Mouse (Mus musculus) adrenal gland, adult 10 weeks (tissue): Measurements from ENCODE around the gene Olfr112. TPM values are rescaled to one million over a fixed set of nuclear protein-coding genes. Genes with fewer than 3 reads are reported as not detected.

Experiments used
- polyA plus RNA-seq: library from polyadenylated mRNA; stranded (reverse); fragments of 350-450 nt; fragmentation: Illumina TruSeq; extraction: RNeasy Lipid Tissue Mini Kit (QIAGEN cat#74804); gene quantifications from one replicate; pipeline ENCODE4 v1.2.3, GENCODE M21; 2014; ENCODE audit warnings: low read depth, low replicate concordance

The Olfr112 gene
- polyA plus RNA-seq, result not detected

DNA sequence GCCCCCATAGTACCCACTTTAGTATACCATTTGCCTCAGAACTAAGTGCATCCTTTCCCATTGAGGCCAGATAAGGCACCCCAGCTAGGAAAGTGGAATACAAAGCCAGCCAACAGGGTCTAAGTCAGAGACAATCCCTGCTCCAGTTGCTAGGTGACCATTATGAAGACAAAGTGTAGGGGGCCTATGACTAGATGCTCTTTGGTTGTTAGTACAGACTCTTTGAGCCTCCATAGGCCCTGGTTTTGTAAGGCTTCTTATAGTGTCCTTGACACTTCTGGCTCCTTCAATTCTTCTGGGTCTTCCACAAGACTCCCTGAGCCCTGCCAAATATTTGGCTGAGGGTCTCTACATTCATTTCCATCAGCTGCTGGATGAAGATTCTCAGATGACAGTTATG is at the start of gene Olfr112:
TSS of gene Olfr112 (minus strand) at position 101 of the 400 bp plus-strand sequence.

GRCm38 (mm10) chr17:37592643-37593042 is 23.4 kb upstream of the Olfr112 start, which contains the start of gene Olfr114:
Gene Olfr114, minus strand, starts transcription at chr17:37592743.

DNA sequence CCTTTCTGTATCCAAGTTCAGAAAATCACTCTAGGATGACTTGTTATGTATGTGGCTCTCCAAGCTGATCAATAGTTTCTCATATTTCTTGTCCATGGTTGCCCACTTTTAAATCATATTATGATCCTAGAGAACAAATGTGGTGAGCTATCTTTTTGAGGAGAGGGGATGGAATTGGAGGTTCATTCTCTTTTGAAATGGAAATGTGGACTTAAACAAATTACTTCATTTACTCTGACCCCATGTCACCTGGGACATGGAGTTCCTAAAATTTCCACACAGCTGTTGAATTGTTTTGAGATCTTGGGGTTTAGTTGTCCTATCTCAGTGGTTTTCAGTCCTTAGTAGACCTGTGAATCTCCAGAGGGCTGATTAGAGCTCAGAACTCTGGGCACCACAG is 8.3 kb upstream of the Olfr112 start, which contains the start of gene Olfr113:
TSS of gene Olfr113 (minus strand) at position 101 of the 400 bp plus-strand sequence.

Other genes starting within 250 kb of the Olfr112 start
- gene Olfr103, start 229.8 kb downstream of the Olfr112 start, polyA plus RNA-seq, result not detected
- not detected for gene Olfr104-ps, start 209.9 kb downstream of the Olfr112 start, polyA plus RNA-seq
- gene Olfr105-ps, start 190.4 kb downstream of the Olfr112 start, polyA plus RNA-seq, result not detected
- not detected for gene Olfr106-ps, start 179.1 kb downstream of the Olfr112 start, polyA plus RNA-seq
- not detected for gene Olfr107, start 170.2 kb downstream of the Olfr112 start, polyA plus RNA-seq
- not detected for gene Olfr108, start 124.0 kb downstream of the Olfr112 start, polyA plus RNA-seq
- not detected for gene Olfr109, start 110.5 kb downstream of the Olfr112 start, polyA plus RNA-seq
- 0.52 TPM for gene H2-M2, start 85.9 kb downstream of the Olfr112 start, polyA plus RNA-seq
- not detected for gene Olfr110, start 77.0 kb downstream of the Olfr112 start, polyA plus RNA-seq
- gene Olfr111, start 61.4 kb downstream of the Olfr112 start, polyA plus RNA-seq, result not detected
- not detected for gene Olfr113, start 8.2 kb upstream of the Olfr112 start, polyA plus RNA-seq
- not detected for gene Olfr114, start 23.3 kb upstream of the Olfr112 start, polyA plus RNA-seq
- gene Olfr115, start 57.7 kb upstream of the Olfr112 start, polyA plus RNA-seq, result not detected
- not detected for gene Olfr116, start 57.7 kb upstream of the Olfr112 start, polyA plus RNA-seq
- gene Olfr117, start 94.3 kb upstream of the Olfr112 start, polyA plus RNA-seq, result not detected
- not detected for gene Olfr118, start 97.5 kb upstream of the Olfr112 start, polyA plus RNA-seq
- gene Olfr119, start 127.1 kb upstream of the Olfr112 start, polyA plus RNA-seq, result not detected
- gene Olfr120, start 152.4 kb upstream of the Olfr112 start, polyA plus RNA-seq, result not detected
- gene Olfr121, start 179.4 kb upstream of the Olfr112 start, polyA plus RNA-seq, result not detected
- gene Olfr122, start 199.2 kb upstream of the Olfr112 start, polyA plus RNA-seq, result not detected
- gene Olfr123, start 224.1 kb upstream of the Olfr112 start, polyA plus RNA-seq, result not detected
- not detected for gene Olfr124, start 230.4 kb upstream of the Olfr112 start, polyA plus RNA-seq